Mouse (Mus musculus): ENCODE measurements at regions not wholly inside any gene's neighbourhood (a gene's known extent, or its start where the extent isn't known, plus 50 kb on each side); places are given as distances from the start of the nearest gene placed in this dataset.

GRCm38 (mm10) chr17:79497629-79498028, 114.0 kb upstream of the Rmdn2 start:
- DNase-seq (ENCODE audit: inconsistent age in 2 of 2, low spot score in 1 of 2) = no peak

DNA sequence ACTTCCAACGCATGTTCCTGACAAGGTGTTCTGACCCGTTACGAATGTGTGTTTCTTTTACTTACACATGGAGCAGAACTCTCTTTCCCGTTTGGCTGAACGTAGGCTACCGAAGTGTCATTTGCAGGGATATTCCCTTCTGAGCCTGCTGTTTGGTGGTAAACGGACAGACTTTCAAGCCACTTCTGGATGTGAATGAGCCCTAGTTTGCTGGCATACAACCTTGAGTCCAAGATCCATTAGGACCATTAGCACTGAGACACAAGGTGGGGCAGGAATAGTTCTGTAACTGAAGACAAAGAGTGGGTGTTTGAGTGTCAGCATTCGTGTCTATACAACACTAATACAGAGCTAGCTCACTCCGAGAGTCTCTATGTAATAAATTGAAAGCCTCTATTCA, 113.3 kb upstream of the Rmdn2 start:
- no peak for DNase-seq (ENCODE audit: inconsistent age in 2 of 2, low spot score in 1 of 2)

- no peak for DNase-seq (ENCODE audit: inconsistent age in 2 of 2, low spot score in 1 of 2)
Observed at GRCm38 (mm10) chr17:79501031-79501474, 110.6 kb upstream of the Rmdn2 start.

GRCm38 (mm10) chr17:79501926-79502325, 109.7 kb upstream of the Rmdn2 start:
- no peak for DNase-seq (ENCODE audit: inconsistent age in 2 of 2, low spot score in 1 of 2)

DNA sequence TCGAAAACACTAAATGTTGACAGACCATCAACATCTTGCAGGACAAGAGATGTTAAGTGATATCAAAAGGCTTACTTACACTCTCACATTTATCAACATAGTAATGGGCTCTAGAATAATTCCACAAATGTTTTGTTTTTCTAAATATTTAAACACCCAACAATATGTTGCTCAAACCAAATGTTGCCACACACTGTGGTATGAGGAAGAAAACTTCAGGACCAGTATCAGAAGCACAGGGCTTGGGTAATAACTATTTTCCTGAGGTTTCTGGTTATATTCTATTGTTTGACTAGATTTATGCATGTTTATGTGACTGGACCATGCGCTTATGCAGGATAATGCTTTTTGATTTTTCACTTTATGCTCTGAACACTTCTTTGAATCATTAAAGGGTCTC, 108.6 kb upstream of the Rmdn2 start:
- DNase-seq (ENCODE audit: inconsistent age in 2 of 2, low spot score in 1 of 2) = no peak

DNA sequence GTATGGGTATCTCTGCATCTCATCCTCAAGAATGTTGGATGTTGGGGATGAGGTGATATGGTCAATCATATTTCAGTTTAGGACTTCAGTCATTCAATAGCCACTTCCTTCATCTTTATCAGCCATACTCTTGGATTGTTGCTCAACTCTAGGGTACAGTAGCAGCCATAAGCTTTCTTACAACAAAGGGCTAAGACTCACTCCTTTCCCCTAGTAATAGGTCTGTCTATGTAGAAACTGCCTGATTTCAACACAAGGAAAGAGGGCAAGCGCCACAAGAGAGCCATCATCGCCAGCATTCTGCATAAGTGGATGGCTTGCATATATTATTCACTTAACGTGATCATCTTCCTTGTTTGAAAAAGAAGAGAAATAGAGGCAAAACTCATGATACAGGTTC, 107.5 kb upstream of the Rmdn2 start:
- no peak for DNase-seq (ENCODE audit: inconsistent age in 2 of 2, low spot score in 1 of 2)

- DNase-seq (ENCODE audit: inconsistent age in 2 of 2, low spot score in 1 of 2) = no peak
Observed at GRCm38 (mm10) chr17:79505565-79505964, 106.1 kb upstream of the Rmdn2 start.

DNA sequence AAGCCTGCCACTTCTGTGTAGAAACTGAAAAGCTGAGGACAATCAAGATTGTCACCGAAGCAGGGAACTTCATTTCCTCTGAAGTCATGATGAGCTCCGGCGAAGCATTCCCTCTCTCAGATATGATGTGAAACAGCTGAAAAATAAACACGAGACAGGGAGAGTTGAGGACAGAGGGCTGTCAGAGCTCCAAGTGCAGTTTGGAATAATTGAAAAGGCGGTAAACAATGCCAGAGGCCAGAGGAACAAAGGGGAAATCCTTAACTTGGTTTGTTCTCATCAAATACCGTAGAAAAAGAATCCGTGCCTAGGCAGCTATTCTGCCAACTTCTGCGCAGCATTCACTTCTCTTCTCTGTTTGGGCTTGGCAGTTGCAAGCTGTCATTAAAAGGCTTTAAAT, 102.4 kb upstream of the Rmdn2 start:
- DNase-seq (ENCODE audit: inconsistent age in 2 of 2, low spot score in 1 of 2) = no peak

DNA sequence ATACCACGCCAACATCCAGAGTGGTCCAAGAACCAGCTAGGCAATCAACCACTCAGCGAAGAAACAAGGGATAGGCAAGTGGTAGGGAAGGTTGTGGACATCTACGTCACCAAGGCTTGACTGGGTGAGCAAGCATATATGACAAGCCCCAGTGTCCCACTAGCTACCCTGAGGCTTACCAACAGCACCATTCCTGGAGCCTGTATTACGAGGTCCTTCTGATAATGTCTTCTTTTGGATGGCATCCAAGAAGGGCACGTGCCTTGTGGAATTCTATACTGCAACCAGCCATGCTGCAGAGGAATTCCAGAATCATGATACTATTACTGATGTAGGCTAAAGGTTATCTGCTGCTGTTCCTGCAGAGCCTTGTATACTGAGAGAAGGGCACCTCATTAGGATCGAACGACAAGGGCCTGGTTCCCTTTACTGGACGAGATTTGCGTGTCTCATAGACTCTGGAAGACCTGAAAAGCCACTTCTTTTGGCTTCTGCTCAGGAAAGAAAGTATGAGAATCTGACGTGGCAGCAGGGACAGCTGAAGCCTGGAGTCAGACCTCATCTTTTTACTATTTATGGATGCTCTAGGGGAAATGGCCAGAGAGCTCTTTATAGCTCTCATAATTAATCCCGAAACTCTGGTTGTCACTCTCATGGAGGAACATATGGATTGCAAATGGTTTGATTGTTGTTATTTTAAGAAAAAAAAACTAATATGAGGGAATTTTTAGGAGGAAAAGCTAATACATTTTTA, 101.5 kb upstream of the Rmdn2 start:
- DNase-seq (ENCODE audit: inconsistent age in 2 of 2, low spot score in 1 of 2) = no peak

DNA sequence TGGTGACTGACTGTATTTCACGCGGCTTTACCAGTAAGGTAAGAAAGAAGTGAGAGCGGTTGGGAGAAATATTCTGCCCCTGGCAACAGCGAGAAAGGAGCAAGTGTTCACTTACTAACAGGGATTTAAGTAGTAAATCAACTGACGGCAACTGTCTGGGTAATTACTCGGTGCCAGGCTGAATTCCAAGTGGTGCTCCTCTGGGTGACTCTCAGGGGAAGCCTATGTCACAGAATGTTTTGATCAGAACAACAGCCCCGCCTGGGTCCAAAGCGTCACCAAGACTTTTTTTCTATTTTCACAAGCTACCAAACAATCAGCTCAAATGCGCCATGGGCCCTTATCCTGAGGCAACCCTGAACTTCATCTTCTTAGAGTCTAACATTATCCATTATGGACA, 100.4 kb upstream of the Rmdn2 start:
- DNase-seq (ENCODE audit: inconsistent age in 2 of 2, low spot score in 1 of 2) = no peak

DNA sequence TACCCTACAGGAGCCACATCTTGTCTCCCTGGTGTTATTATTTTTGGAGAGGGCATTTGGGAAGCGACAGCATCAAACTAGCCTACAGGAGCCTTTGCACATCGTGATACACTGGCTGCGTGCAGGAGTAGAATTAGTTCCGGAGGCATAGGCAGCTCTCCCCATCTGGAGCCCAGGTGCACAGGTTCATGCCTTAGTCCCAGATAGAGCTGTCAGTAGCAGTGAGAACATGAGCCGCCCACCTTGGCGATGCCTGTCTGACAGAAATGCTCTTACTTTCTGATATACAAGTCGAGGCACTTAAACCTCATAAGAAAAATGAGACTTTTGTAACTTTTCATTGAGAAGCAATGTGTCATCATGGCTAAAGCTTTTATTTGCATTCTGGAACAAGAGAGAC, 97.6 kb upstream of the Rmdn2 start:
- DNase-seq (ENCODE audit: inconsistent age in 2 of 2, low spot score in 1 of 2) = no peak

DNA sequence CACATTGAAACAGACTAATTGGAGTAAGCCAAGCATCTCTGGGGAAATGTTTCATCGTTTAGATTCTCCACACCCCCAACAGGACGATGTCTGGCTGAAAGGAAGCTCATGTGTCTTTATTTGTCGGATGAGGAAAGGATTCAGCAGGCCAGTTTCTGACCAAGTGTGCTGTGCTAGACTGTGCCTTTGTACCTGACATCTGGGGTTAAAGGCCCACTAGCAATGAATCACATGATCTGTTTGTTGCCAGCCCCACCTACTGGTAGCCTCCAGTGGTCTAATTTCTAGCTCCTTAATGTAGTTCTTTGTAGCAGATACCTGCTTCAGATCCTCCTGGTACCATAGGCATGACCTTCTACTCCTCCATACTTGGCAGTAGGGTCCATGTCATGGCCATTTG, 93.5 kb upstream of the Rmdn2 start:
- peak in 1 of 2 experiments; percentile 35 for DNase-seq (ENCODE audit: inconsistent age in 2 of 2, low spot score in 1 of 2)

DNA sequence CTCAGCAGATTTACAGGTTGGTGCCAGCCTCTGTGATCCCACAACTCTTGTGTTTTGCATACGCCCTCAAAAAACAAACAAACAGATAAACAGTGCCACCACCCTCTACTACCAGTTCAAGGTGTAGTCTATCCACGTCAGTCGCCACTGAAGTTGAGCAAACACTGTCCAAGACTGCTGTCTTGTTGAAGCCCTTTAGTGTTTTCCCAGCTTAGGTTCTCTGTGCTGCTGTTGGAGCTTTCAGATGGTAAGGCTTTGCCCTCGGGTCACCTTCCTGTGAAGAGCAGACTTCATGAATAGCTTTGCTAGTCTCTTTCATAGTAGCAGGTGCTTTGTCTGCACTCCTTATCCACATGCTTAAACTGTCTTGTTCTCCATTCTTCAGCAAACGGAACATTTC, 93.0 kb upstream of the Rmdn2 start:
- no peak for DNase-seq (ENCODE audit: inconsistent age in 2 of 2, low spot score in 1 of 2)

DNA sequence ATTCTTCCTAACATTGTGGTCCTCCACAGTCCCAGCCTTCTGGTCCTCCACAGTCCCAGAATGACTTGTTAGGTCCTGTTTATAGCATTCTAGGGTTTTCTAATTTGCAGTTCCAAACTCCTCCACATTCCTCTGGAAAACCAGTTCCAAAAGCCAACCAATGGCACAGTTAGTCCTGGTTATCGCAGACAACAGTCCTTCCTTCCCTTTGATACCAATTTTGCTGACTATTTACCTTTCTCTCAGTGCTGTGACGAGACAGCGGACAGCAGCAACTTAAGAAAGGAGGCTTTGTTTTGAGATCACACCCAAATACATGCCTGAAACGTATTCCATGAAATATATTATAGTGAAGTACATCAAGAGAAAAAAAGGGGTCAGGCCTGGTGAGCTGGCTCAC, 92.3 kb upstream of the Rmdn2 start:
- no peak for DNase-seq (ENCODE audit: inconsistent age in 2 of 2, low spot score in 1 of 2)

GRCm38 (mm10) chr17:79520283-79520682, 91.4 kb upstream of the Rmdn2 start:
- DNase-seq (ENCODE audit: inconsistent age in 2 of 2, low spot score in 1 of 2) = no peak

DNA sequence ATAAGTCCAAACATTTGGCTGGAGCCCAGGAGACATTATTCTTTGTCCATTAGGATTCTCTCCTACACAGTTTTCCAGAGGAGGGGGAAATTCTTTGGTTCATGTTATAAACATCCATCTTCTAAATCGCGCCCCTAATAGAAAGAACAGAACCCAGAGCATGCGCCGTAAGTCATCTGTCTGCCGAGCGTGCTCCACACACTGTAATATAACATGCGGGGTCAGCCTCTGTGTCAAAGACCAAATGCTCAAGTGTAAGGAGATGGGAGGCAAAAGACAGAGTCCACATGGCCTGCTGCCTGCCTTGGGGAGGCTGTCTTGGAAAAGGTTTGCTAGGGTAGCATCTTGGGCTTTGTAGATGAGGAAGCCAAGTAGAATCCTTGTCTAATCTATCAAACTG, 90.0 kb upstream of the Rmdn2 start:
- DNase-seq (ENCODE audit: inconsistent age in 2 of 2, low spot score in 1 of 2) = no peak

GRCm38 (mm10) chr17:79523230-79523629, 88.4 kb upstream of the Rmdn2 start:
- no peak for DNase-seq (ENCODE audit: inconsistent age in 2 of 2, low spot score in 1 of 2)

DNA sequence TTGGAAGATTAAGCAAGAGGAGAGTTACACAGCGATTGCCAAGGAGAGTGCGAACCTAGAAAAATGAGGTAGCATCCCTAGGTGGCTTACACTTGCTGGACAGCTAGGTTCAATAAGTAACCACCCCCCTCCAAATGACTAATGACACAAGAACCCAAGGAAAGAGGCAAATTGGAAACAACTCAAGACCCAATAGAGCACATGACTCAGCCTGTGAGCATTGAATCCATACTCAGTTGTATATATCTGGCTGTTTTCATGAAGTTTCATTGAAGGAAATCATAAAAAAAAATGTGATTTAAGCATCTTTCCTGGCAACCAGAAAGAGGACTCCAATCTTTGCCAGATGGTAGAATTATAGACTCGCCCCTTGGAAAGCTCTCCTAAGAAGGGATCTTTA, 84.3 kb upstream of the Rmdn2 start:
- DNase-seq (ENCODE audit: inconsistent age in 2 of 2, low spot score in 1 of 2) = no peak

GRCm38 (mm10) chr17:79536549-79536948, 75.1 kb upstream of the Rmdn2 start:
- DNase-seq (ENCODE audit: inconsistent age in 2 of 2, low spot score in 1 of 2) = no peak

DNA sequence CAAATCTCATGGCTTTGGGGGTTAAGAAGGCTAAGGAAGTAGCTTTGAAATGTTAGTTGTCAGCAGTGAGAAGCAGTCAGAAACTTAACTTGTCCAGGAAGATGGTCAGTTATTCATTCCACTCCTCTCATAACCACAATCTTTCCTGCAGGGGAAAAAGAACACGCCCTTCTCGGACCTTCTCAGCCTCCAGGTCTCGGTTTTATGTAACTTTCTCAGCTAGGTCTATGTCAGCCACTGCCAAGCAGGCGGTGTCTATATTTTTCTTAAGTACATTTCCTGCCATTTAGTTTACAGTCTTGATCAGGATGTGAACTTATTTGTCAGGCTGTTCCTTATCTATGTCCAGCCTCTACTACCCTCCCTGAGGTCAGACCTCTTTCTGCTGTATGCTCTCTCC, 72.9 kb upstream of the Rmdn2 start:
- DNase-seq (ENCODE audit: inconsistent age in 2 of 2, low spot score in 1 of 2) = peak in 1 of 2 experiments; percentile 11

- no peak for DNase-seq (ENCODE audit: inconsistent age in 2 of 2, low spot score in 1 of 2)
Observed at GRCm38 (mm10) chr17:79540038-79540437, 71.6 kb upstream of the Rmdn2 start.

GRCm38 (mm10) chr17:79540511-79540910, 71.2 kb upstream of the Rmdn2 start:
- no peak for DNase-seq (ENCODE audit: inconsistent age in 2 of 2, low spot score in 1 of 2)

DNA sequence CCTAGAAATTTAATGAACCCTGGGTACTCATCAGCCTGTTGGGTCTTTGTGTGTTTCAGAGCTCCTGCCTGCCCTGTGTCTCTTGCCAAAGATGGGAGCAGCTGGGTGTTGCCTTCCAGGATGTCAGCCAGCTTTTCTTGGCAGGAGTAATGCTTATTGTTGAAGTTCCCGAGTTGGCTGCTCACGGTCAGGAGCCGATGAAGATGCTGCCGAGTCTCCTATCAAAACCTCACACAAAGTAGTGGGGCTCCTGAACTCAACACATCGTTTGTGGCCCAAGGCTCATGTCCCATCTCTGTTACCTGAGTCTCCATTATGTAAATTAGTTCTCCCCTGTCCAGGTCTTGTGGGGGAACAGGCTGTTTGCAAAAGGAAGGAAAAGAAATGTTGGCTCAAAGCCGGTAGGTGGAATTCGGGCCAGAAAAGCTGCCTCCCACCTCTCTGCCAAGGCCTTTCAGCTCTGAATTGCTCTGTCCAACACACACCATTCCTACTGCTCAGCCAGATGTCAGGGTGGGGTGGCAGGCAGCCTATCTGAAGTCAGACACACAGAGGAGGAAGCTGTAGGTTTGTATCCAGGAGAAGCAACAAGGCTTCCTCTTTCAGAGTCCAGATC, 67.6 kb upstream of the Rmdn2 start:
- DNase-seq (ENCODE audit: inconsistent age in 2 of 2, low spot score in 1 of 2) = peak; percentile 26 to 60
